Mouse (Mus musculus) small intestine, adult 2 months (tissue): ENCODE results near the gene AI597479.

Experiments
- CTCF ChIP-seq: fragments of 200-500 bp; IDR thresholded peaks from 2 replicates; pipeline ENCODE4 v1.5.1; 2012; ENCODE audit warnings: low read depth, mild to moderate bottlenecking, control low read depth, inconsistent platforms, low read length, moderate library complexity, mixed read lengths; ENCODE audit not compliant: insufficient replicate concordance, insufficient read length; ENCODE audit errors: extremely low read depth
- POLR2A ChIP-seq: fragments of 200-500 bp; IDR thresholded peaks from 2 replicates; pipeline ENCODE4 v1.6.1; 2012; ENCODE audit warnings: low read depth, mild to moderate bottlenecking, control low read depth, inconsistent platforms, low read length, moderate library complexity

DNA sequence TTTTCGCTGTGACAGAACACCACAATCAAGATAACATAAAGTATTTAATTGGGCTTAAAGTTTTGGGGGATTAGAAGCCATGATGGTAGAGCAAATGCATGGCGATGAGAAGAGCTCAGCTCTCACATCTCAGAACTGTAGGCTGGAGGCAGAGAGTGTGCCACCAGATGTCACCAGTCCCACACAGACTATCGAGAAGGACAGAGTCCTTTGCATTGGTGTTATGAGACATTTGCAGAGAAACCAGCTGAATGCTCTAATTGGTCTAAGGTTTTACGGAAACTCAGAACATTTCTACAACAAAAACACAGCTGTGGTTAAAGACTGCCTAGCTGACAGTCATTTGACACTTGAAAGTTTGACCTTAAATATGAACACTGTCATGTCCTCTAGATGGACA, 44.8 kb downstream of the AI597479 start:
- no peak for TF ChIP-seq POLR2A
- peak; percentile 50; the same call in 1 of the 2 replicates for TF ChIP-seq CTCF
